Mouse (Mus musculus): ENCODE results near the gene Gls2. TPM values are rescaled to one million over a fixed set of nuclear protein-coding genes. Genes with fewer than 3 reads are reported as not detected.

Gls2 gene
- polyA plus RNA-seq, 1 experiment from 2014 or later = 1.1 TPM

DNA sequence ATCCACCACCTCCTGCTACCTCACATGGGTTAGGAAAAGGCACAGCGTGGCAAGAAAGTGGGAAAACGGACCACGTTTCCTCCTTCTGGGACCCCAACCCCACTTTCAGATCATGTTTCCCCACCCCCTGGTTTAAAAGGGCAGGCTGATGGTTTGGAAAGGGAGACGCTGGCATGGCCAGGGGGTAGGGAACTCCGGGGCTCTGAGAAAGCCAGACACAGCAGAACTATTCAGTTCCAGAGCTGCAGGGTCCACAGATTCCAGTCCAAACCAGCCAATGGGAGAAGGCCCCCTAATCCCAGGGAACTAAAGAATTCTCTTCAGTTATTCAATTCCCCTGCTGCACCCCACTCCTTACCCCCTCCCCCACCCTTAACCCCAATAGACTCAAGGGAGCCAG, 30.8 kb downstream of the Gls2 start:
- Histone ChIP-seq H3K4me1 (ENCODE audit: control insufficient read depth in 2 of 2, insufficient read depth in 2 of 2, low read length in 2 of 2) (peaks cover 0 to 4% of the 10 kb centered on the region in 2 experiments; a peak in 3 of 4 replicates), H3K27ac (replicated peaks in 1 of 2; ENCODE audit: control insufficient read depth in 1 of 2, insufficient read depth in 1 of 2, low read depth in 2 of 2, low read length in 2 of 2) (no peak overlapping the region), H3K4me2 (ENCODE audit: low read length) (no peak overlapping the region), H3K9me3 (ENCODE audit: control insufficient read depth, low read length) (no peaks in the 10 kb centered on the region), H3K27me3 (ENCODE audit: control insufficient read depth, insufficient read depth, low read length) (no peaks in the 10 kb centered on the region), H3K36me3 (ENCODE audit: control insufficient read depth, insufficient read depth, low read length) (no peaks in the 10 kb centered on the region), H3K9ac (ENCODE audit: low read length) (no peak overlapping the region), H3K4me3 (ENCODE audit: control insufficient read depth in 1 of 2, insufficient read depth in 1 of 2, low read depth in 1 of 2, low read length in 2 of 2) (no peak overlapping the region)
- 36% methylated on average over 5 of the region's 5 CpGs for WGBS
- ATAC-seq (ENCODE audit: insufficient number of reproducible peaks, insufficient read depth, low FRiP score, low read depth) = no peak

DNA sequence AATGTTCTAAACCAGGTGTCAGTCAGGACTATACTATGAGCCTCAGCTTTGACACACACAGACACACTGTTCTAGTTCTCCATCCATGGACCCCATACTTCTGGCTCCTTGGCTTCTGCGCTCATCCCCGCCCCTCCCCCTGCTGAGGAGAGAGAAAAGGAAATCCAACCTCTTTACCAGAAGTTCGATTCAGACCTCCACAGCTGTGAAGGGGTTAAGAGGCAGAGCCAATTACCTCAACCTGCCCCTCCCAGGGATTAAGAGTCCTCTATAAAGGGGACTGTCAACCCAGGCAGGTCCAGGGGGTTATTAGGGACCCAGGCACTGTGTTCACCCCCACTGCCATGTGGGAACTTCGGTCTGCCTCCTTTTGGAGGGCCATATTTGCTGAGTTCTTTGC, 31.3 kb downstream of the Gls2 start, which contains the start of gene Mip:
Mip (plus strand) TSS at position 301 of the 400 bp plus-strand sequence.
- Histone ChIP-seq H3K9ac (ENCODE audit: low read length) (no peak within 1 kb of the TSS), H3K4me3 (ENCODE audit: control insufficient read depth in 1 of 2, insufficient read depth in 1 of 2, low read depth in 1 of 2, low read length in 2 of 2) (no peak within 1 kb of the TSS), H3K27me3 (ENCODE audit: control insufficient read depth, insufficient read depth, low read length) (no peaks in the 10 kb centered on the region), H3K9me3 (ENCODE audit: control insufficient read depth, low read length) (no peaks in the 10 kb centered on the region), H3K36me3 (ENCODE audit: control insufficient read depth, insufficient read depth, low read length) (no peaks in the 10 kb centered on the region), H3K27ac (replicated peaks in 1 of 2; ENCODE audit: control insufficient read depth in 1 of 2, insufficient read depth in 1 of 2, low read depth in 2 of 2, low read length in 2 of 2) (no peak within 1 kb of the TSS), H3K4me1 (ENCODE audit: control insufficient read depth in 2 of 2, insufficient read depth in 2 of 2, low read length in 2 of 2) (peaks cover 0 to 4% of the 10 kb centered on the region in 2 experiments; a peak in 3 of 4 replicates), H3K4me2 (ENCODE audit: low read length) (no peak within 1 kb of the TSS)
- WGBS = 46% methylated on average over 4 of the region's 4 CpGs
- no peak for ATAC-seq (ENCODE audit: insufficient number of reproducible peaks, insufficient read depth, low FRiP score, low read depth)

DNA sequence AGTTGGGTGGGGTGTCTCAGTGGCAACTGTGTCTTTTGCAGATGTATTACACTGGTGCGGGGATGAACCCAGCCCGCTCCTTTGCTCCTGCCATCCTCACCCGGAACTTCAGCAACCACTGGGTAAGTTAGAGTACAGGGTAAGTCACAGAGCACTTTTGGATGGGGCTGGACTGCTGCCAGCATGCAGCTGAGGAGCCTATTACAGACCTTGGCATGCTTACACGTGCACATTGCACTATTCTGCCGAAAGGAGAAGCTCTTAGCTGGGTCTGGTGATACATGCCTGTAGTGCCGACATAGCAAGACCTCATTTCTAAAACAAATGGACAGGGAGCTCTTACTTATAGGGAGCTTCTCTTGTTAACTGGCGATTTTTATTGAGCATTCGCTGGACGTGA, 33.3 kb downstream of the Gls2 start:
- Histone ChIP-seq H3K9ac (ENCODE audit: low read length) (no peak overlapping the region), H3K4me1 (ENCODE audit: control insufficient read depth in 2 of 2, insufficient read depth in 2 of 2, low read length in 2 of 2) (peaks cover 4% of the 10 kb centered on the region in 2 experiments), H3K27me3 (ENCODE audit: control insufficient read depth, insufficient read depth, low read length) (no peaks in the 10 kb centered on the region), H3K36me3 (ENCODE audit: control insufficient read depth, insufficient read depth, low read length) (no peaks in the 10 kb centered on the region), H3K9me3 (ENCODE audit: control insufficient read depth, low read length) (no peaks in the 10 kb centered on the region), H3K4me3 (ENCODE audit: control insufficient read depth in 1 of 2, insufficient read depth in 1 of 2, low read depth in 1 of 2, low read length in 2 of 2) (no peak overlapping the region), H3K27ac (replicated peaks in 1 of 2; ENCODE audit: control insufficient read depth in 1 of 2, insufficient read depth in 1 of 2, low read depth in 2 of 2, low read length in 2 of 2) (no peak overlapping the region), H3K4me2 (ENCODE audit: low read length) (no peak overlapping the region)
- no peak for ATAC-seq (ENCODE audit: insufficient number of reproducible peaks, insufficient read depth, low FRiP score, low read depth)
- WGBS = 66% methylated on average over 9 of the region's 9 CpGs

DNA sequence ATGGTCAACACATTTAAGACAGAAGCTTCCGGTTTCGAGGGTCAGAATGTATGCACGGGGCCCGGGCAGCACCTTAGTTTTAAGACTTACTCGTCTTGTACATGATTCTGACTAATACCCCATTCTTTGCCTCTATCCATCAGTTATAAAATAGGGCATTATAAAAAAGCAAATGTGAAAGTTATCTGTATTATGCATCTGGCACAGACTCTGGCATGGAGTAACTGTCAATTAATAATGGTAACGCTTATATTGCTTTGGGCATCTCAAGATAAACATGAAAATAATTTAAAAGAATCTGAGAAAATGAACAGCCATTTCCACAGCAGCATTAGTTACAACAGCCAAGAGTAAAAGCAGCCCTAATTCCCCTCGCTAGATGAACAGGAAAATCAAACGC, 33.8 kb downstream of the Gls2 start:
- no peak overlapping the region for H3K27ac ChIP-seq (replicated peaks in 1 of 2; ENCODE audit: control insufficient read depth in 1 of 2, insufficient read depth in 1 of 2, low read depth in 2 of 2, low read length in 2 of 2)
- WGBS = 87% methylated on average over 8 of the region's 8 CpGs
- H3K27me3 ChIP-seq (ENCODE audit: control insufficient read depth, insufficient read depth, low read length) = no peaks in the 10 kb centered on the region
- H3K4me1 ChIP-seq (ENCODE audit: control insufficient read depth in 2 of 2, insufficient read depth in 2 of 2, low read length in 2 of 2) = peaks cover 4 to 8% of the 10 kb centered on the region in 2 experiments
- no peak overlapping the region for H3K4me3 ChIP-seq (ENCODE audit: control insufficient read depth in 1 of 2, insufficient read depth in 1 of 2, low read depth in 1 of 2, low read length in 2 of 2)
- ATAC-seq (ENCODE audit: insufficient number of reproducible peaks, insufficient read depth, low FRiP score, low read depth) = no peak
- no peak overlapping the region for H3K4me2 ChIP-seq (ENCODE audit: low read length)
- no peak overlapping the region for H3K9ac ChIP-seq (ENCODE audit: low read length)
- no peaks in the 10 kb centered on the region for H3K9me3 ChIP-seq (ENCODE audit: control insufficient read depth, low read length)
- no peaks in the 10 kb centered on the region for H3K36me3 ChIP-seq (ENCODE audit: control insufficient read depth, insufficient read depth, low read length)

DNA sequence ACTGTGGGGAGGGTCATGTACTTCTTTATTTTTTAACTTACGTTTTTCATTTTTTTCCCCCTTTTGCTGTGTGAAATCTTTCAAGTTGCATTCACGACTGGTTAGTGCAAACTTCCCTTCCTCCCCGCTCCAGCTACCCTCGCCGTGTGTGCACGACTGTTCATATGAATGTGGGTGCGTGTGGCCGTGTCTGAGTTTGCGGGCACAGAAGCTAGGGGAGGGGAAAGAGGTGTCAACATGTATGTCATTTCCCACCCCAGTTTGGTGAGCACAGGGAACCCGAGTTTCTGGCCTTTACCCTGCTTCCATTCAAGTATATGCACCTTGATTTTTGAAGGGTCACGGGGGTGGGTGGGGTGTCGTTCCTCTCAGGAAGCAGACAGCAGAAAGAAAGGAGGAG, 36.3 kb downstream of the Gls2 start:
- Histone ChIP-seq H3K4me2 (ENCODE audit: low read length) (peak overlapping the region; percentile 81; the same call in 1 of the 2 replicates), H3K9me3 (ENCODE audit: control insufficient read depth, low read length) (no peaks in the 10 kb centered on the region), H3K9ac (ENCODE audit: low read length) (peak overlapping the region; percentile 78; the same call in 1 of the 2 replicates), H3K4me3 (ENCODE audit: control insufficient read depth in 1 of 2, insufficient read depth in 1 of 2, low read depth in 1 of 2, low read length in 2 of 2) (no peak overlapping the region), H3K27me3 (ENCODE audit: control insufficient read depth, insufficient read depth, low read length) (no peaks in the 10 kb centered on the region), H3K36me3 (ENCODE audit: control insufficient read depth, insufficient read depth, low read length) (peaks cover 10% of the 10 kb centered on the region; the same call in 1 of the 2 replicates), H3K27ac (replicated peaks in 1 of 2; ENCODE audit: control insufficient read depth in 1 of 2, insufficient read depth in 1 of 2, low read depth in 2 of 2, low read length in 2 of 2) (no peak overlapping the region), H3K4me1 (ENCODE audit: control insufficient read depth in 2 of 2, insufficient read depth in 2 of 2, low read length in 2 of 2) (peaks cover 0 to 8% of the 10 kb centered on the region in 2 experiments; a peak in 3 of 4 replicates)
- 80% methylated on average over 12 of the region's 12 CpGs for WGBS
- ATAC-seq (ENCODE audit: insufficient number of reproducible peaks, insufficient read depth, low FRiP score, low read depth) = no peak

DNA sequence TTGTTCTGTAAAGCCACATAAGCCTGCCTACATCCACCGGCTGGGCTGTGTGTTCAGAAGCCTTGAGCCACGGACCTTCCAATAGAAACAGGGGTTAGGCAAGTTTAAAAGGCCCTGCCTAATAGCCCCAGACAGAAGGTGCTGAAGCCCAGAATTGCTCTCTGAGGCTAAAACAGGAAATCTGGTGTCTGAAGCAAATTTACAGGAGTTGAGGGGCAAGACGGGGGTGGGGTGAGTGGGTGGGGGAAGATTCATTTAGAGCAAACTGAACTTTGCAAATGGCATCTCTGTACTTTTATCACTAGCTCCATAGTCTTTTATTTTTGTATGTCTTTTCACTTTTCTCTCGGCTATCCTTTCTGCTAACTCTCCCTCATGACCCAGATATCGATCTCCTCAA, 36.9 kb downstream of the Gls2 start:
- 20% methylated on average over 5 of the region's 5 CpGs for WGBS
- H3K27me3 ChIP-seq (ENCODE audit: control insufficient read depth, insufficient read depth, low read length) = no peaks in the 10 kb centered on the region
- H3K9ac ChIP-seq (ENCODE audit: low read length) = peak overlapping the region; percentile 78
- H3K36me3 ChIP-seq (ENCODE audit: control insufficient read depth, insufficient read depth, low read length) = peaks cover 10% of the 10 kb centered on the region; the same call in 1 of the 2 replicates
- peaks cover 0 to 8% of the 10 kb centered on the region in 2 experiments; a peak in 3 of 4 replicates for H3K4me1 ChIP-seq (ENCODE audit: control insufficient read depth in 2 of 2, insufficient read depth in 2 of 2, low read length in 2 of 2)
- no peak for ATAC-seq (ENCODE audit: insufficient number of reproducible peaks, insufficient read depth, low FRiP score, low read depth)
- H3K4me2 ChIP-seq (ENCODE audit: low read length) = peak overlapping the region; percentile 81
- H3K4me3 ChIP-seq (ENCODE audit: control insufficient read depth in 1 of 2, insufficient read depth in 1 of 2, low read depth in 1 of 2, low read length in 2 of 2) = peak overlapping the region in 1 of 2 experiments; percentile 63; a peak in 3 of 4 replicates
- no peaks in the 10 kb centered on the region for H3K9me3 ChIP-seq (ENCODE audit: control insufficient read depth, low read length)
- H3K27ac ChIP-seq (replicated peaks in 1 of 2; ENCODE audit: control insufficient read depth in 1 of 2, insufficient read depth in 1 of 2, low read depth in 2 of 2, low read length in 2 of 2) = peak overlapping the region in 1 of 2 experiments; percentile 84; a peak in 1 of 4 replicates

DNA sequence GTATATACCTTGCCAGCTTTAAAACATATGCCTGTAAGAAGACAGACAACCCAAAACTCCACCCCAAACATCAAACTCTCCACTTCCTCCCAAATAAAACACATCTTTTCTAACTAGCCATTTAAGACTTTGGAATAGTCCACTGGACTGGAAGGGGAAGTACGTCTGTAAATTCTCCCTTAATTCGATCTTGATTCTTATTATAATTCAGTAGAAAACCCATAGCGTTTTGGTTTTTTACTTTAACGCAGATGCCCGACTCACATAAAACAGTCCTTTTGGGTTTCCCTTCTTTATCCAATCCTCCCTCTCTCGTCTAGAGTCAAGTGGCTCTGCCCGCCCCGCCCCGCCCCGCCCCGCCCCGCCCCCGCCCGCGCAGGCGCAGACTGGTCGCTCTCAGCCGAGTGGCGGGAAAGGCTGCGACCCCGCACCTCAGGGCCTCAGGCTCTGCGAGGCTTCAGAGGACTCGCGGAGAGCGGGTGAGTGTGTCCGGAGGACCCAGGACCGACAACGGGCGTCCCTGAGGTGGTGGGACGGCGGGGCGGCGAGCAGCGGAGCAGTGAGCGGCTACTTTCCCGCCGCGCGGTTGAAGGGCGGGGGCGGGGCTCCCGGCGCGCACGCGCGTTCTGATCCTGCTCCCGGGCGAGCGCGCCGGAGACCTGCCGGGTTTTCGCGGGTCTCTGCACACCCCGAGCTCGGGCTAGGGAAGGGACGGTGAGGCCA, 37.6 kb downstream of the Gls2 start, which contains the start of gene Timeless:
Timeless (plus strand) TSS at position 369 of the 723 bp plus-strand sequence.
- under 1% methylated on average over 52 of the region's 58 CpGs for WGBS
- Histone ChIP-seq H3K4me2 (ENCODE audit: low read length) (peak within 1 kb of the TSS; percentile 81), H3K4me1 (ENCODE audit: control insufficient read depth in 2 of 2, insufficient read depth in 2 of 2, low read length in 2 of 2) (peaks cover 0 to 8% of the 10 kb centered on the region in 2 experiments; a peak in 3 of 4 replicates), H3K27ac (replicated peaks in 1 of 2; ENCODE audit: control insufficient read depth in 1 of 2, insufficient read depth in 1 of 2, low read depth in 2 of 2, low read length in 2 of 2) (peak within 1 kb of the TSS; percentile 84 to 89), H3K4me3 (ENCODE audit: control insufficient read depth in 1 of 2, insufficient read depth in 1 of 2, low read depth in 1 of 2, low read length in 2 of 2) (peak within 1 kb of the TSS; percentile 63 to 67), H3K27me3 (ENCODE audit: control insufficient read depth, insufficient read depth, low read length) (no peaks in the 10 kb centered on the region), H3K9me3 (ENCODE audit: control insufficient read depth, low read length) (no peaks in the 10 kb centered on the region), H3K9ac (ENCODE audit: low read length) (peak within 1 kb of the TSS; percentile 78), H3K36me3 (ENCODE audit: control insufficient read depth, insufficient read depth, low read length) (peaks cover 10% of the 10 kb centered on the region; the same call in 1 of the 2 replicates)
- ATAC-seq (ENCODE audit: insufficient number of reproducible peaks, insufficient read depth, low FRiP score, low read depth) = peak; percentile 88

Measured in heart, embryonic 14.5 days (tissue).